In genomic region chr2:172831133-172831532, GRCm38 (mm10) we compare ENCODE assay signal across 7 mouse cellular contexts.
DNase-seq lines count a peak whose midpoint lies in the region; ATAC-seq lines count a peak whose summit lies in the region.

No protein-coding gene starts in this region.

- H3K4me1 ChIP-seq in intestine, embryonic 16.5 days (ENCODE audit: control insufficient read depth, insufficient read depth, low read length) = 0 out of 2 replicates have a peak, but pooled peaks cover 3% of the 10 kb centered on the region
- no peaks in the 10 kb centered on the region; the same call in 1 of the 2 replicates for H3K4me1 ChIP-seq in midbrain, embryonic 12.5 days

- intact Hi-C loops in left cerebral cortex, postnatal 36 days (cut with DNase I) = loop anchor here (1.0 to 5.0 kb wide), 2 partner anchors 165 to 256 kb away; no protein-coding TSS in a partner anchor

- no peak overlapping the region for H3K27ac ChIP-seq in intestine, embryonic 16.5 days (ENCODE audit: low read length)
- no peak overlapping the region for H3K27ac ChIP-seq in midbrain, embryonic 12.5 days (replicated peaks)

- no peaks in the 10 kb centered on the region for H3K36me3 ChIP-seq in intestine, embryonic 16.5 days (ENCODE audit: control insufficient read depth, insufficient read depth, low read length)
- no peaks in the 10 kb centered on the region for H3K36me3 ChIP-seq in midbrain, embryonic 12.5 days

- no peaks in the 10 kb centered on the region for H3K27me3 ChIP-seq in intestine, embryonic 16.5 days (replicated peaks; ENCODE audit: control insufficient read depth, insufficient read depth, low read length)
- H3K27me3 ChIP-seq in midbrain, embryonic 12.5 days = peaks cover 30% of the 10 kb centered on the region

- H3K4me2 ChIP-seq in intestine, embryonic 16.5 days (ENCODE audit: low read depth, low read length) = no peak overlapping the region
- no peak overlapping the region for H3K4me2 ChIP-seq in midbrain, embryonic 12.5 days (replicated peaks)

- no peak overlapping the region for H3K4me3 ChIP-seq in intestine, embryonic 16.5 days (ENCODE audit: low read length)
- H3K4me3 ChIP-seq in midbrain, embryonic 12.5 days = no peak overlapping the region

- peak; percentile 66 for DNase-seq in adrenal gland, adult 8-10 months
- DNase-seq in embryo, embryonic 9.5 days (ENCODE audit: extremely low spot score) = peak; percentile 87
- DNase-seq in left cerebral cortex, postnatal 36 days (ENCODE audit: low spot score in 2 of 2) = peak; percentile 79 to 83
- peak; percentile 62 for DNase-seq in skeletal muscle tissue, adult 2 months (ENCODE audit: low read depth, low spot score)

- H3K9ac ChIP-seq in intestine, embryonic 16.5 days (ENCODE audit: low read depth, low read length) = no peak overlapping the region
- no peak overlapping the region for H3K9ac ChIP-seq in midbrain, embryonic 12.5 days (replicated peaks)

- 13% methylated on average over 3 of the region's 3 CpGs for WGBS in intestine, embryonic 16.5 days
- 14% methylated on average over 3 of the region's 3 CpGs for WGBS in midbrain, embryonic 12.5 days

- peak; percentile 76 for ATAC-seq in granulocyte monocyte progenitor cell, adult 5-6 weeks (replicated peaks; ENCODE audit: poor library complexity, severe bottlenecking)
- ATAC-seq in intestine, embryonic 16.5 days = peak; percentile 49
- ATAC-seq in midbrain, embryonic 12.5 days (ENCODE audit: low FRiP score, low read depth) = peak; percentile 48

- no peaks in the 10 kb centered on the region for H3K9me3 ChIP-seq in intestine, embryonic 16.5 days (ENCODE audit: control insufficient read depth, low read length)
- H3K9me3 ChIP-seq in midbrain, embryonic 12.5 days = no peaks in the 10 kb centered on the region
